Mouse (Mus musculus) lung, embryonic 14.5 days (tissue): ENCODE results near the gene Capn7. TPM values are rescaled to one million over a fixed set of nuclear protein-coding genes. Genes with fewer than 3 reads are reported as not detected.

Experiments
- ATAC-seq: fragments of 200-750 bp; cut with Nextera tagmentation; 2 replicates; pipeline ENCODE4 v1.8.0; 2017; ENCODE audit warnings: mild to moderate bottlenecking, moderate TSS enrichment, moderate library complexity; ENCODE audit not compliant: insufficient read depth
- DNase-seq: peaks from one replicate; pipeline ENCODE4 v3.0.0-alpha.2; 2015
- H3K27ac ChIP-seq: fragments of 300-500 bp; sonication (generic); 2 replicates; pipeline ENCODE4 v1.5.1; 2014; ENCODE audit warnings: low read depth, mild to moderate bottlenecking, moderate library complexity
- H3K27me3 ChIP-seq: fragments of 300-500 bp; sonication (generic); 2 replicates; pipeline ENCODE4 v1.6.1; 2014; ENCODE audit warnings: low read length, control low read depth; ENCODE audit not compliant: insufficient read depth
- H3K36me3 ChIP-seq: fragments of 300-500 bp; sonication (generic); 2 replicates; pipeline ENCODE4 v1.6.1; 2014; ENCODE audit warnings: control low read depth; ENCODE audit not compliant: insufficient read depth
- H3K4me1 ChIP-seq: fragments of 300-500 bp; sonication (generic); 2 replicates; pipeline ENCODE4 v1.6.1; 2014; ENCODE audit warnings: antibody characterized with exemption, control low read depth; ENCODE audit not compliant: insufficient read depth
- H3K4me2 ChIP-seq: fragments of 300-500 bp; sonication (generic); 2 replicates; pipeline ENCODE4 v1.6.1; 2014; ENCODE audit warnings: mild to moderate bottlenecking
- H3K4me3 ChIP-seq: fragments of 300-500 bp; sonication (generic); 2 replicates; pipeline ENCODE4 v1.5.1; 2014; ENCODE audit warnings: low read depth, low read length
- H3K9ac ChIP-seq: fragments of 300-500 bp; sonication (generic); 2 replicates; pipeline ENCODE4 v1.6.1; 2014
- H3K9me3 ChIP-seq: fragments of 300-500 bp; sonication (generic); 2 replicates; pipeline ENCODE4 v1.6.1; 2016; ENCODE audit warnings: low read depth, low read length, control low read depth
- CTCF ChIP-seq: IDR thresholded peaks from 2 replicates; pipeline ENCODE4 v1.5.1; 2016; ENCODE audit warnings: antibody characterized with exemption, low read depth
- WGBS: fragments of 180-500 bp; shearing (Covaris S2); extraction: QIAGEN DNeasy Blood & Tissue Kit; methylation state at CpG from one replicate; pipeline ENCODE4 v1.1.7; 2014; 5-methylcytosine and 5-hydroxymethylcytosine counted together
- polyA plus RNA-seq: library from polyadenylated mRNA; unstranded; fragments of >200 nt; fragmentation: Nextera tagmentation; extraction: Ambion mirVana; gene quantifications from 2 replicates; pipeline ENCODE4 v1.2.1, GENCODE M21; 2014

The Capn7 gene
- polyA plus RNA-seq, 1 experiment from 2014 or later, result 37.4 TPM

GRCm38 (mm10) chr14:31323189-31323588, 13.2 kb upstream of the Capn7 start:
- Histone ChIP-seq H3K4me2 (peak overlapping the region; percentile 62), H3K36me3 (no peaks in the 10 kb centered on the region), H3K4me1 (no peaks in the 10 kb centered on the region), H3K9ac (no peak overlapping the region), H3K4me3 (peak overlapping the region; percentile 35), H3K27ac (no peak overlapping the region), H3K9me3 (no peaks in the 10 kb centered on the region), H3K27me3 (no peaks in the 10 kb centered on the region)
- DNase-seq (peak; percentile 7), ATAC-seq (no peak)
- no peak for TF ChIP-seq CTCF
- WGBS, result 68% methylated on average over 4 of the region's 4 CpGs

- peak within 1 kb of the TSS; percentile 35 for H3K4me3 ChIP-seq
- H3K4me2 ChIP-seq, result peak within 1 kb of the TSS; percentile 62
- H3K27me3 ChIP-seq, result no peaks in the 10 kb centered on the region
- ATAC-seq (peak; percentile 74), DNase-seq (peak; percentile 72)
- WGBS, result 30% methylated on average over 28 of the region's 28 CpGs
- TF ChIP-seq CTCF, result no peak; the same call in 1 of the 2 replicates
- H3K4me1 ChIP-seq, result no peaks in the 10 kb centered on the region
- no peaks in the 10 kb centered on the region for H3K36me3 ChIP-seq
- no peaks in the 10 kb centered on the region for H3K9me3 ChIP-seq
- H3K9ac ChIP-seq, result peak within 1 kb of the TSS; percentile 43
- H3K27ac ChIP-seq, result no peak within 1 kb of the TSS
Measured at GRCm38 (mm10) chr14:31323849-31324792, 12.3 kb upstream of the Capn7 start, which contains the start of gene Dnah1. Gene Dnah1, minus strand, starts transcription at chr14:31323896.

GRCm38 (mm10) chr14:31324851-31325250, 11.6 kb upstream of the Capn7 start:
- H3K27me3 ChIP-seq, result no peaks in the 10 kb centered on the region
- WGBS, result 70% methylated on average over 10 of the region's 10 CpGs
- no peaks in the 10 kb centered on the region for H3K9me3 ChIP-seq
- H3K4me2 ChIP-seq, result no peak overlapping the region
- no peaks in the 10 kb centered on the region for H3K4me1 ChIP-seq
- H3K4me3 ChIP-seq, result no peak overlapping the region
- peak; percentile 44 for DNase-seq
- ATAC-seq, result no peak
- H3K9ac ChIP-seq, result no peak overlapping the region
- peak; percentile 39; the same call in 1 of the 2 replicates for TF ChIP-seq CTCF
- no peaks in the 10 kb centered on the region for H3K36me3 ChIP-seq
- no peak overlapping the region for H3K27ac ChIP-seq

- Histone ChIP-seq H3K9ac (no peak overlapping the region), H3K36me3 (no peaks in the 10 kb centered on the region), H3K4me1 (no peaks in the 10 kb centered on the region), H3K4me2 (no peak overlapping the region), H3K4me3 (no peak overlapping the region), H3K9me3 (no peaks in the 10 kb centered on the region), H3K27ac (no peak overlapping the region), H3K27me3 (0 out of 2 replicates have a peak, but pooled peaks cover 1% of the 10 kb centered on the region)
- DNase-seq (no peak), ATAC-seq (no peak)
- WGBS, result 42% methylated on average over 4 of the region's 5 CpGs
- TF ChIP-seq CTCF, result peak; percentile 29
Measured at GRCm38 (mm10) chr14:31325551-31325950, 10.9 kb upstream of the Capn7 start.

GRCm38 (mm10) chr14:31326770-31327169, 9.7 kb upstream of the Capn7 start:
- 0 out of 2 replicates have a peak, but pooled peaks cover 3% of the 10 kb centered on the region for H3K27me3 ChIP-seq
- WGBS, result 53% methylated on average over 7 of the region's 7 CpGs
- no peaks in the 10 kb centered on the region for H3K4me1 ChIP-seq

GRCm38 (mm10) chr14:31327196-31327595, 9.2 kb upstream of the Capn7 start:
- no peaks in the 10 kb centered on the region for H3K36me3 ChIP-seq
- DNase-seq (no peak), ATAC-seq (no peak)
- H3K4me2 ChIP-seq, result no peak overlapping the region
- no peak overlapping the region for H3K9ac ChIP-seq
- no peak overlapping the region for H3K27ac ChIP-seq
- H3K4me3 ChIP-seq, result no peak overlapping the region
- no peaks in the 10 kb centered on the region for H3K4me1 ChIP-seq
- H3K9me3 ChIP-seq, result no peaks in the 10 kb centered on the region
- 0 out of 2 replicates have a peak, but pooled peaks cover 3% of the 10 kb centered on the region for H3K27me3 ChIP-seq
- TF ChIP-seq CTCF, result no peak
- 75% methylated on average over 1 of the region's 1 CpGs for WGBS

More at GRCm38 (mm10) chr14:31326770-31327169, 9.7 kb upstream of the Capn7 start:
- no peak for TF ChIP-seq CTCF
- Histone ChIP-seq H3K36me3 (no peaks in the 10 kb centered on the region), H3K9me3 (no peaks in the 10 kb centered on the region), H3K4me2 (no peak overlapping the region), H3K4me3 (no peak overlapping the region), H3K9ac (no peak overlapping the region), H3K27ac (no peak overlapping the region)
- DNase-seq, result no peak
- ATAC-seq, result no peak

GRCm38 (mm10) chr14:31327681-31328080, 8.8 kb upstream of the Capn7 start:
- 64% methylated on average over 4 of the region's 4 CpGs for WGBS
- ATAC-seq (no peak), DNase-seq (no peak)
- TF ChIP-seq CTCF, result peak; percentile 26
- 0 out of 2 replicates have a peak, but pooled peaks cover 3% of the 10 kb centered on the region for H3K27me3 ChIP-seq
- no peak overlapping the region for H3K27ac ChIP-seq
- H3K9me3 ChIP-seq, result no peaks in the 10 kb centered on the region
- H3K4me1 ChIP-seq, result no peaks in the 10 kb centered on the region
- no peak overlapping the region for H3K4me3 ChIP-seq
- H3K9ac ChIP-seq, result no peak overlapping the region
- no peaks in the 10 kb centered on the region for H3K36me3 ChIP-seq
- H3K4me2 ChIP-seq, result no peak overlapping the region
